Mouse (Mus musculus) adrenal gland, adult 18-20 months (tissue): ENCODE measurements around the gene Ackr4. TPM values are rescaled to one million over a fixed set of nuclear protein-coding genes. Genes with fewer than 3 reads are reported as not detected.

Experiments used
- DNase-seq, 2 experiments: peaks; one replicate each; pipeline ENCODE4 v3.0.0; 2021 to 2022; ENCODE audit warnings: low spot score in 2 of 2
- total RNA-seq, 2 experiments: library from RNA; stranded (reverse); gene quantifications; 1 replicate in 1 of 2; 2 replicates in 1 of 2; pipeline ENCODE4 v1.2.3; 2021

Gene Ackr4
- total RNA-seq, 2 experiments from 2014 or later, result not detected

DNA sequence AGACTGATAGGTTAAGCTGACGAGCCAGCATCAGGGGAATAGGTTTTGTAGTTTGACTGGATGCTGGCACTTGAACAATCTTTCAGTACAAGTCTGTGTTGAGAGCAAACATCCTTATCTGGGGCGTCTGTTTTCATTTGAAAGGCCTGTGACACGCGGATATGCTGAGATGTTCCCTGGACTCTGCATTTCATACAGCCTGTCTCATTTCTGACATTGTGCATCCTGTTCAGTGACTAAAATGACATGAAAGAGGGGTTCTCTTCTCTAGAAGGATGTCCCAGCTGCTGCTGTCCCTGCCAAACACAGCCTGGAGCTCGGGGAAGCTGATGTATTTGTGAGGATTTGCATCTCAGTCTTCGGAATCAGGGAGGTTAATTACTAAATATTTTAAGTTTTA lies 19.3 kb downstream of the Ackr4 start:
- DNase-seq, result no peak

DNA sequence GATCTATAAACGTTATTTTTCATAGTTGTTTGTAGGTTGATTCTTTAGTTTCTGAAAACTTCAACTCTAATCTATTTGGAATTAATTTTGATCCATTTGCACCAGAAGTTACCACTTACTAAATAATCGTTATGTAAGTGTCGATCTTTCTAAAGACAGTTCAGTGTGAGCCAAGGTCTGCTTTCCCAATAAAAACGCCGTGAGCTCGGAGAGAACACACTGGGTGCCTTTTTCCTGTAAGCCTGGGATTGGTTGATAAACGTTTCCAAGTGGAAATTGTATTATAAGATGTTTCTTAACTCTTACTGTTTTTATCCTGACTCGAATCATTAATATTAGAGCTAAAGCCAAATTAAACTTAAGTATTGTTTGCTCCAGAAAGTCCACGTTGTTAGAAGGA lies 19.8 kb downstream of the Ackr4 start:
- DNase-seq, result no peak

DNA sequence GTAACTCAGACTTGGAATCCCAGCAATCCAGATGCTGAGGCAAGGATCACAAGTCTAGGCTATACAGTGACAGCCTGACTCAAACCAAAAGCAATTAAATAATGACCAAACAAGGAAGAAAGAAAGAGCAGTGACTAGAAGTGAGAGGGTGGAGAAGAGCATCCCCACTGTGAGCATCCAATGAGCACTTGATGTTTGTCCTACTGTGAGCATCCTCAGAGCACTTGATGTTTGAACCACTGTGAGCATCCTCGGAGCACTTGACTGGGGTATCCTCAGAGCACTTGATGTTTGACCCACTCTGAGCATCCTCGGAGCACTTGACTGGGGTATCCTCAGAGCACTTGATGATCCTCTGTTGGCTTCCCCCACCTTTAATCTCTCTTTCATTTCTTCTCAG lies 21.7 kb downstream of the Ackr4 start:
- no peak for DNase-seq

DNA sequence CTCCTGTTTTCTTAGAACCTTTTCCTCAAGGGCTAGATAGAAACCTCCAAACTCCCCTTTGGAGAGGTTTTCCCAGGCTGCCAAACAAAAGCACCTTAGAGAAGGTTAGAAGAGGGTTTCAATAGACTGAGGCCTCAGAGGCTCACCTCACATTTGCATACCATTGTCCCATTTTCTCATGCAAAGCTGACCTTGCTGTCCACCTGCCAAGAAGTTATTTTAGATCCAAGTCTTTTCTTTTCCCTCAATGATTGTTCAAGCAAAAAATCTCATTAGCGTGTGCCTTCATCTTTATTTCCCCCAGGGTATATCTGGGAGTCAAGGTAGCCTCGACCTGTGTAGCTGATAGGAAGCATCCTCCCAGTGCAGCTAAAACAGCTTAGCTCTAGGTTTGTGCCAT lies 23.8 kb downstream of the Ackr4 start:
- no peak for DNase-seq

GRCm38 (mm10) chr9:104102301-104102700 lies 24.4 kb downstream of the Ackr4 start:
- no peak for DNase-seq

GRCm38 (mm10) chr9:104101458-104101857 lies 25.3 kb downstream of the Ackr4 start:
- no peak for DNase-seq

DNA sequence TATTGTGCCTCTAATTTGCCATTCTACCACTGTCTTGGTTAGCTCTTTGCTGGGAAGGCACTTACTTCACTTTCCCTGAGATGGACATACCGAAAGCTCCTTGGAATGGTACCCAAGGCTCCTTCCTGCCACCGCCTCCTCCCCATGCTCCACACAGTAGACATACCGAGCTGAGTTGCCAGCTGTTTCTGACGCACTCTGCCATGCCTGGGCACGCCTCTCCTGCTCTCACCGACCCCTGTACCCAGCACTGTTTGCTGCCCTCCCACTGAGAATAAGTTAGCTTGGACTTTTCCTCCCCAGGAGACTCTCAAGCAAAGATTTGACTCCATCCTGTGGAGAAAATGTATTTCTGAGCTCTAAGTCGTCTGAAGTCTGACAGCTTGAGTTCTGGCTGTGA lies 25.9 kb downstream of the Ackr4 start:
- no peak for DNase-seq

- no peak for DNase-seq
Measured at GRCm38 (mm10) chr9:104099060-104099459, 27.7 kb downstream of the Ackr4 start.

DNA sequence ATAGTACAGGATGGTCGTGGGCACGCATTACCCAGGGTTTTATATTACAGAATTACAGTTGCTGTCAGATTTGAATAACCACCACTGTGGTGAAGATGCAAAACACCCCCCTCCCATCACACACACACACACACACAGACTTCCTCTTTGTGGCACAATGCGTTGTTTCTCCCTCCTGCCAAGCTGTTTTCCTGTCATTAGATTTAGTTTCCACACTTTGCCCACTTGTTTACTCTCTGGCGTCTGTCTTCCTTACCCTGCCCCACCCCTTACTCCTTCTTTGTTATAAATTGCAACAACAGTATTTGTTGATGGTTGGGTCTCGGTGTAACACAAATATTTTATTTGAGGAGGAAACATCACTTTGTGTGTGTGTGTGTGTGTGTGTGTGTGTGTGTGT lies 28.5 kb downstream of the Ackr4 start:
- DNase-seq, result no peak

DNA sequence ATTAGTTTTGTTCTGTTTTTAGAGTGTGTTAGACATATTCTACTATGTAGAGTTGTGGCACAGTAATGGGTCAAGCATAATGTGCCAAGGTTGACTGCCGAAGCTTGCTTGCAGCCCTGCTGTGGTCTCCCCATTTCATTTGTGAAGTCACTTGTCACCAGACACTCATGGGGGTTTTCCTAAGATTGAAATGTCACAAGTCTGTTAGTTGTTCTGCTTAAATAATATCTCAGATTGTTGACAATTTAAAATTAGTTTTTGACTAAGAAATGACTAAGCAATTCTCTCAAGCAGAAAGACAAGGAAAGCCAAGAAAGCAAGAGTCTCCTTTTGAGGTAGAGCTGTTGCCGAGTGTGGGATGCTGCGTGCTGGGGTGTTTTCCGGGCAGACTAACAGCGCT lies 33.8 kb downstream of the Ackr4 start:
- no peak for DNase-seq

- no peak for DNase-seq
Measured at GRCm38 (mm10) chr9:104088555-104088954, 38.2 kb downstream of the Ackr4 start.

DNA sequence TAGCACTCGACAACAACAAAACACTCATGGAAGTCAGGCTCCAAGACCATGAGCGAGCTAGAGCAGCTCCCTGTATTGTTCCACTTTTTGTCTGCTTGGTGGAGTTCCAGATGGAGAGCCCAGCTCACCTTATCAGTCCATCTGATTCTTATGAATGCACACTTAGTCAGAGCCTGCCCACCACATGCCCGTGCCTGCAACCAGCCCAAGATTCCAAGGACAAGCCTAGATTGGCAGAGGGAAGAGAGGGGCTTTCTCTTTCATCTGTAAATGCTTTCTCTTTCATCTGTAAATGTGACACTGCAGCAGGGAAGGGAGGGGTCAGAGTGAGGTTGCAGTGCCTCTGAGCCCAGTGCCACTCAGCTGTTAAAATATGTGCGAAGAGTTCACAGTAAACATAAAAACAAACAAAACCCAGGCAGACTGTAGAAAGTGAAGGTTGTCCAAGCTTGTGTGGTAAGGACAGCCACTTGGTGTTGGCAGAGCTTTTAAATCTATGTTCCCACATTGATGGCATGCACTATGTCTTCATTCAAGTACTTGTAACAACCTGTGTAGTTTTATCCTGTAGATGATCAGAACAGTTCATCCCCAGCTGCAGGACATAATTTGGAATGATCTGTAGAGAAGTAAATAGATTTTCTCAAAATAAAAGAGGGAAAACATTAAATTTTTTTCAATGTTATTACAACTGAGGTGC lies 40.9 kb downstream of the Ackr4 start:
- no peak for DNase-seq

DNA sequence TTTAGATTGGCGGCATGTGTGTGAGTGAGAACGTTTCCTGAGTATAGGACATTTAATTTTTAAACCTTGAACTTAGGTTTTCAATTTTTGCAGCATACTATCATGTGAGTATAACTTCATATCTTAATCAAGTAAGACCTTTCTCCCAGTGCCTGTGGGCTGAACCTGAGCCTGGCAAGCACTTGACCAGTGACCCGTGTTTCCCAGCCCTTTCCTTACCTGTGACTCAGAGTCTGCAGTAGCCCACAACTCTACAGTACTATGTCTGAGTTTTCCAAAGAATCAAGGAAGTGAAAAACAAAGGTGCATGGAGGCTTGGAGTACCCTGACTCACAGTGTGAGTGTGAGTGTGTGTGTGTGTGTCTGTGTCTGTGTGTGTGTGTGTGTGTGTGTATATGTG lies 46.7 kb downstream of the Ackr4 start:
- no peak for DNase-seq

GRCm38 (mm10) chr9:104079379-104079778 lies 47.4 kb downstream of the Ackr4 start:
- peak; percentile 16 to 36 for DNase-seq

GRCm38 (mm10) chr9:104078780-104079179 lies 48.0 kb downstream of the Ackr4 start:
- no peak for DNase-seq

DNA sequence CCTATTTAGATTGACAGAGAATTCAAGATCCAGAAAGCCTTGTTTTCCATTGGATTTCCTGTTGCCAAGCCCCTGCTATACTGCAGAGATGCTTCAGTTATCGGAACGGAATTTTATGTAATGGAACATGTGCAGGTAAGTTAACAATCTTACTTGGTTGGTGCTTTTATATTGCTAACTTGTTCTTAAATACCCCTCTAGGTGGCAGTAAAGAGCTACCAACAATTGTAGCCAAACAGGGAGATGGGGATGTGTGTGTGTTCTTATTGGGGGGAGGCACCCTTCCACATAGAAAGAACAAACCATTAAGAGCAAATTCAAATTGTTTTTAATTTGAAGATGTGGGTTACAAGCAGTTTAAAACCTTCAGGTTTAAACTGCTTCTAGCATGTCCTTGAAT lies 50.9 kb downstream of the Ackr4 start:
- no peak for DNase-seq

DNA sequence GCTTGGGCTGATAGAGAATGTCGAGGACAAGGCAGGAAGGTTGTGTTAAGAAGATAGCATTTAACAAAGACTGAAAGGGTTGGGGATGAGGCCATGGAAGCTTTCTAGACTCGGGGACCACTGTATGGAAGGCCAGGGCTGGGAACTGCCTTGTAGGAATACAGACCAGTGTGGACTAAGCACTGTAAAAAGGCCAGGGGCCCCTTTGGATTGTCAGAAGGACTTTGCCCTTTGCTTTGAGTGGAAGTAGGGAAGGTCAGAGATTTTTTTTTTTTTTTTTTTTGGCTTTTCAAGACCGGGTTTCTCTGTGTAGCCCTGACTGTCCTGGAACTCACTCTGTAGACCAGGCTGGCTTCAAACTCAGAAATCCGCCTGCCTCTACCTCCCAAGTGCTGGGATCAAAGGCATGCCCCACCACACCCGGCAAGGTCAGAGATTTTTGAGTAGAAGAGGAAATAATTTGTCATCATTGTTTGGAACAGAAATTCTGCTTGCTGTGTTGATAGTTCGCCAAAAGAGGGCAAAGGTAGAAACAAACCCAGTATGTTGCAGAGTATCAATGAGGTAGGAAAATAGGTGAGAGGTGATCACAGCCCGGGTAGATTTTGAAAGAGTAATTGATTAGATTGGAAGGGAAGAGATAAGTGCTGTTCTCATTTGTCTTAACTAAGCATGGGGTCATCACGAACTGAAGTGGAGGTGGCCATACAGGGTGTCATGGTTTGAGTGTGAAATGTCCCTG lies 55.7 kb downstream of the Ackr4 start:
- no peak for DNase-seq

- no peak for DNase-seq
Measured at GRCm38 (mm10) chr9:104070241-104070640, 56.5 kb downstream of the Ackr4 start.

- no peak for DNase-seq
Measured at GRCm38 (mm10) chr9:104064571-104064970, 62.2 kb downstream of the Ackr4 start.

GRCm38 (mm10) chr9:104063244-104063961 lies 63.3 kb downstream of the Ackr4 start, which contains the start of gene Acad11:
TSS of gene Acad11 (plus strand) at chr9:104063377.
- DNase-seq, result peak; percentile 74 to 83

DNA sequence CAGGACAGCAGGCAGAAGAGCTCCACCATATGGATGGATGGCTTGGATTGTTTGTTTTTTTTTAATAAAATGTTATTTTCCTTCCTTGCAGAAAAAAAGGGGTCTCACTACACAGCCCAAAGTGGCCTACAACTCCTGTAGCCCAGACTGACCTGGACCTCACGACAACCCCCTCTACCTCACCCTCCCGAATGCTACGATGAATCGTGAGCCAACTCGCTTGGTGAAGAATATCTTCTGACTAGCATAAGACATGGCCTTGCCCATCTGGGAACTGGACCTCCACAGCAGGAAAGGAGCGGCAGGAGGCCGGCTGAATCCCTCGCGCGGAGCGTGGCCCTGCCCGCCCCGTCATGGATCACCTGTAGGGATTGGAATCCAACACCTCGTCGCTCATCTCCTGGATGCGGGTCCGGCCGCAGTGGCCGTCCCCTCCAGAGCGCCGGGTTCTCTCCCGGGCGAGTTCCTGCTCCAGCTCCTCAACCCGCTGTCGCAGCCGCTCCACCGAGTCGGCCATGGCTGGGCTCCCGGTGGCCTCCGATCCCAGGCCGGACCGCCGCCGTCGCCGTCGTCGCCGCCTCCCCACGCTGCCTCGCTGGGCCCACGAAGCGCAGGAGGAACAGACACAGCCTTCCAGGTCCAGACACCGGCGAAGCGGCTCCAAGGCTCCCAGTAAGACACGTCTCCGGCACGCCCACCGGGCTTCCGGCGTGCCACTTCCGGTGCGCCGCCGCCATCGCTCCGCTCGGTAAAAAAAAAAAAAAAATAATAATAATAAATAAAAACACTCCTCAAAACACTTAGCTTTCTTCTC lies 64.1 kb downstream of the Ackr4 start, which contains the start of gene Uba5:
Uba5 (minus strand) TSS at position 705 of the 814 bp plus-strand sequence.
- DNase-seq, result peak in 1 of 2 experiments; percentile 72
